Mouse (Mus musculus): Measurements from ENCODE around the gene Sema4b. TPM values are rescaled to one million over a fixed set of nuclear protein-coding genes. Genes with fewer than 3 reads are reported as not detected.

Sema4b gene
- polyA plus RNA-seq (2017; shearing (Covaris generic)) = 10 to 100 TPM; 22.0 to 23.2 TPM

GRCm38 (mm10) chr7:80186531-80187296, at the start of gene Sema4b:
Sema4b (plus strand) TSS chr7:80186841.

GRCm38 (mm10) chr7:80232489-80233029, 45.9 kb downstream of the Sema4b start, which contains the start of the genes Cib1 and Gdpgp1:
Cib1 (minus strand) TSS chr7:80232813.
Gdpgp1 (plus strand) TSS chr7:80232865.

GRCm38 (mm10) chr7:80246148-80246721, 59.6 kb downstream of the Sema4b start, which contains the start of gene Ttll13:
Ttll13 (plus strand) TSS chr7:80246376.

DNA sequence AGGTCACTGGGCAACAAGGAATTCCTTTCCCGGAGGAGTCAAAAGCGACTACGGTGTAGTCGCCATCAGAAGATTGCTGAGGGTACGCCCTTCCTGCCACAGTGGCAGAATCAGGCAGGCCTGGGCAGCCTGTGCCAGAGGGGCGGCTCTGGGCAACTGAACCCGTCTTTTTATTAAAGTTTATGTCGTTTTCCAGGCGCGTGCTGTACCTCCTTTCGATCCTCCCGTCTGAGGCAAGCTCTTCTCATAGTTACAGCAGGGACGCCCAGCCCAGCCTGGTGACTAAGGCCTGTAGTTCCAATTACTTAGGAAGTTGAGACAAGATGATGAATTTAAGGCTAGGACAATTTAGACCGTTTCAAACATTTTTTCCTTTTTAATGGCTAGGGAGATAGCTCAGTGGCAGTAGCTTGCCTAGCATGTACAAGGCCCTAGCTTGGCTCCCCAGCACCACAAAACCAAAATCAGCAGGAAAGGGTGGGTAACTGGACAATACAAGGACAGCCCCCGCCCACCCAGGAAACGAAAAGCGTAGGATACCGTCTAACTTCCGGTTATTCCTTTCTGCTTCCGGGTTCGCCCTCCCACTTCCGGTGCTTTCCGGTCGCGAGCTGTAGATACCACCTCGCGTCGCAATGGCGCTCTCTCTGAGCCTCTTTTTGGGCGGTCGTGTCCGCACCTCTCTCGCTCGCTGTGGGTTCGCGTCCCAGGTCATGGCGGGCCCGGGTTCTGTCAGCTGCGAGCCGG, 74.2 kb downstream of the Sema4b start, which contains the start of gene Ngrn:
Gene Ngrn, plus strand, starts transcription at position 591 of the 747 bp plus-strand sequence.

DNA sequence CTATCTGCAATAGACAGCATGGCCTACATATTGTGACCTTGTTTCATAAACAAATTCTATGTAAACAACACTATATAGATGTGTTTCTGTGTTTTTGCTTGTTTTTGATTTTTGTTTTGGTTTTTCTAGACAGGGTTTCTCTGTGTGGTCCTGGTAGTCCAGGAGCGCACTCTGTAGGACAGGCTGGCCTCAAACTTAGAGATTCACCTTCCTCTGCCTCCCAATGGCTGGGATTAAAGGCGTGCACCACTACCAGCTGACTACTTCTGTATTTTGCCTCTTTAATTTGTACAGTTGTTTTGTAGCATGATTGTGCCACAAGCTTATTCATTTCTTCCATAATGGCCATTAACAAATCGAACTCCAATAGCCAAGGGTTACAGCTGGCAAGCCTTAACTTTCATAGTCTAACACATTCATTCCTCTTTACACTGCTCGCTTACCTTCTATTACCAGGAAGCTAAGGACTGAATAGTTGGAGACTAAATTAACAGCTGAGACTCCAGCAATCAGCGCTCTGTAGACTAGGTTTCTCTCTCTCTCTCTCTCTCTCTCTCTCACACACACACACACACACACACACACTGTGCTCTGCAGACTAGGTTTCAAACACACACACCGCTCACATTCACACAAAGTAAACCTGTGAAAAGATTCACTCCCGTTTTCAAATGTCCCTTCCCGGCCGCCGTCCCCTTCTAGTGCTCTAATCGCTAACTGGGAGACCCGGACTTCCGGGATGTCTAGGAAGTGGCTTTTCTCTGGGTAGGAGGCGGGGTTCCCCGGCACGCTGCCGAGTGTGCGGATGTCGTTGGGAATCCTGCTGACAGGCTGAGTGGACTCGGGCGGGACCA, 82.5 kb downstream of the Sema4b start, which contains the start of gene Vps33b:
Gene Vps33b, plus strand, starts transcription at position 753 of the 854 bp plus-strand sequence.

Other genes starting within 250 kb of the Sema4b start
- gene Zfp710, start 162.0 kb upstream of the Sema4b start, polyA plus RNA-seq (2017; shearing (Covaris generic)) = 10 to 100 TPM; 12.1 to 22.7 TPM
- 10 to 100 TPM; 54.1 to 84.7 TPM for gene Idh2, start 71.4 kb upstream of the Sema4b start, polyA plus RNA-seq (2017; shearing (Covaris generic))
- 100 to 1,000 TPM; 139 to 161 TPM for gene Cib1, start 46.0 kb downstream of the Sema4b start, polyA plus RNA-seq (2017; shearing (Covaris generic))
- gene Gdpgp1, start 46.0 kb downstream of the Sema4b start, polyA plus RNA-seq (2017; shearing (Covaris generic)) = 10 to 100 TPM in 1 of 2 experiments, 1 to 10 TPM in 1; 9.2 to 13.3 TPM
- 1 to 10 TPM in 1 of 2 experiments, under 1 TPM in 1; 0.59 to 5.8 TPM for gene Ttll13, start 59.5 kb downstream of the Sema4b start, polyA plus RNA-seq (2017; shearing (Covaris generic))
- gene Ngrn, start 74.4 kb downstream of the Sema4b start, polyA plus RNA-seq (2017; shearing (Covaris generic)) = 10 to 100 TPM; 47.2 to 59.6 TPM
- 10 to 100 TPM; 42.2 to 68.2 TPM for gene Vps33b, start 82.8 kb downstream of the Sema4b start, polyA plus RNA-seq (2017; shearing (Covaris generic))
- gene Prc1, start 107.6 kb downstream of the Sema4b start, polyA plus RNA-seq (2017; shearing (Covaris generic)) = 10 to 100 TPM in 1 of 2 experiments, 1 to 10 TPM in 1; 7.8 to 12.8 TPM
- gene Rccd1, start 137.6 kb downstream of the Sema4b start, polyA plus RNA-seq (2017; shearing (Covaris generic)) = 10 to 100 TPM; 24.7 to 27.3 TPM
- gene Unc45a, start 154.2 kb downstream of the Sema4b start, polyA plus RNA-seq (2017; shearing (Covaris generic)) = 10 to 100 TPM; 74.5 to 78.7 TPM
- gene Hddc3, start 156.3 kb downstream of the Sema4b start, polyA plus RNA-seq (2017; shearing (Covaris generic)) = 10 to 100 TPM in 1 of 2 experiments, 1 to 10 TPM in 1; 6.5 to 11.6 TPM
- 10 to 100 TPM; 50.0 to 65.1 TPM for gene Man2a2, start 184.5 kb downstream of the Sema4b start, polyA plus RNA-seq (2017; shearing (Covaris generic))
- 1 to 10 TPM in 1 of 2 experiments, under 1 TPM in 1; 0.58 to 3.5 TPM for gene Fes, start 201.1 kb downstream of the Sema4b start, polyA plus RNA-seq (2017; shearing (Covaris generic))
- 10 to 100 TPM; 52.1 to 53.9 TPM for gene Furin, start 218.6 kb downstream of the Sema4b start, polyA plus RNA-seq (2017; shearing (Covaris generic))